9 mouse cellular contexts compared by ENCODE assay signal in genomic region chrX:43429982-43430531, GRCm38 (mm10). TPM values are rescaled to one million over a fixed set of nuclear protein-coding genes. Genes with fewer than 3 reads are reported as not detected.
DNase-seq lines count a peak whose midpoint lies in the region; ATAC-seq and TF ChIP-seq lines count a peak whose summit lies in the region.
"Had no signal": no experiment of that assay in that cellular context is flagged by ENCODE, and none has a peak within 500 bp of the region (broad histone marks: within the 10 kb centered on the region; RNA-seq: fewer than 3 reads in every experiment).

No protein-coding gene starts in this region.

- no peak for TF ChIP-seq POLR2A in cortical plate, adult 2 months (IDR thresholded peaks at IDR 0.05; ENCODE audit: extremely low read depth, insufficient read depth, low read length)

- no peak for TF ChIP-seq CTCF in cortical plate, adult 2 months (IDR thresholded peaks at IDR 0.05; ENCODE audit: extremely low read depth, insufficient read depth, low read length)

- no peak for DNase-seq in kidney, postnatal 10 days
- peak; percentile 41 for DNase-seq in hindbrain, embryonic 11.5 days (ENCODE audit: low spot score)
- peak; percentile 36 for DNase-seq in limb, embryonic 11.5 days (ENCODE audit: low spot score)
- peak; percentile 17 for DNase-seq in right cerebral cortex, postnatal 14 days
- no peak for DNase-seq in spleen, postnatal 10 days (ENCODE audit: low spot score in 2 of 2)
- no peak for DNase-seq in adrenal gland, postnatal 10 days

- no peak overlapping the region for H3K9ac ChIP-seq in kidney, embryonic 14.5 days (ENCODE audit: low read depth, low read length)
- no peak overlapping the region for H3K9ac ChIP-seq in hindbrain, embryonic 11.5 days (ENCODE audit: low read depth, low read length)
- no peak overlapping the region for H3K9ac ChIP-seq in limb, embryonic 11.5 days (ENCODE audit: low read length)

- no peak overlapping the region for H3K27ac ChIP-seq in kidney, embryonic 14.5 days (ENCODE audit: low read depth, low read length)
- peak overlapping the region; percentile 58; the same call in 1 of the 2 replicates for H3K27ac ChIP-seq in cortical plate, adult 2 months (ENCODE audit: insufficient read depth, low read length)
- H3K27ac ChIP-seq in hindbrain, embryonic 11.5 days (ENCODE audit: low read depth, low read length): no peak overlapping the region
- H3K27ac ChIP-seq in limb, embryonic 11.5 days (replicated peaks; ENCODE audit: low read depth, low read length): no peak overlapping the region

- H3K9me3 ChIP-seq in kidney, embryonic 14.5 days (ENCODE audit: control insufficient read depth, low read length): no peaks in the 10 kb centered on the region
- H3K9me3 ChIP-seq in hindbrain, embryonic 11.5 days (ENCODE audit: control insufficient read depth, low read length): no peaks in the 10 kb centered on the region
- no peaks in the 10 kb centered on the region for H3K9me3 ChIP-seq in limb, embryonic 11.5 days (ENCODE audit: control insufficient read depth, low read length)
- H3K9me3 ChIP-seq: G1E had no signal

- no peaks in the 10 kb centered on the region for H3K36me3 ChIP-seq in kidney, embryonic 14.5 days (ENCODE audit: control insufficient read depth, insufficient read depth, low read length)
- no peaks in the 10 kb centered on the region for H3K36me3 ChIP-seq in hindbrain, embryonic 11.5 days (ENCODE audit: control insufficient read depth, insufficient read depth, low read length)
- H3K36me3 ChIP-seq in limb, embryonic 11.5 days (ENCODE audit: control insufficient read depth, insufficient read depth, low read length): no peaks in the 10 kb centered on the region
- H3K36me3 ChIP-seq: G1E had no signal

- peak; percentile 29; the same call in 1 of the 2 replicates for ATAC-seq in kidney, embryonic 14.5 days (ENCODE audit: low FRiP score, low TSS enrichment)
- peak; percentile 63 for ATAC-seq in hindbrain, embryonic 11.5 days (ENCODE audit: low FRiP score)
- ATAC-seq in limb, embryonic 11.5 days (ENCODE audit: insufficient number of reproducible peaks, low FRiP score, low TSS enrichment, low read depth): no peak

- WGBS in kidney, embryonic 14.5 days: 25% methylated on average over 25 of the region's 25 CpGs
- 21% methylated on average over 24 of the region's 25 CpGs for WGBS in hindbrain, embryonic 11.5 days
- WGBS in limb, embryonic 11.5 days: 25% methylated on average over 25 of the region's 25 CpGs

- peak overlapping the region; percentile 56 for H3K4me2 ChIP-seq in kidney, embryonic 14.5 days (replicated peaks; ENCODE audit: low read depth, low read length)
- peak overlapping the region; percentile 67 for H3K4me2 ChIP-seq in hindbrain, embryonic 11.5 days (replicated peaks; ENCODE audit: low read depth, low read length)
- H3K4me2 ChIP-seq in limb, embryonic 11.5 days (ENCODE audit: low read depth, severe bottlenecking): peak overlapping the region; percentile 48

- H3K4me3 ChIP-seq in kidney, embryonic 14.5 days (ENCODE audit: low read length): peak overlapping the region; percentile 26
- peak overlapping the region; percentile 89 for H3K4me3 ChIP-seq in cortical plate, adult 2 months (ENCODE audit: insufficient read depth, low read length)
- peak overlapping the region; percentile 36 for H3K4me3 ChIP-seq in hindbrain, embryonic 11.5 days (ENCODE audit: low read depth, low read length)
- peak overlapping the region; percentile 12; the same call in 1 of the 2 replicates for H3K4me3 ChIP-seq in limb, embryonic 11.5 days (ENCODE audit: low read depth, low read length)

- H3K4me1 ChIP-seq in kidney, embryonic 14.5 days (ENCODE audit: control insufficient read depth, insufficient read depth, low read length): no peaks in the 10 kb centered on the region
- no peaks in the 10 kb centered on the region for H3K4me1 ChIP-seq in cortical plate, adult 2 months (ENCODE audit: control insufficient read depth, insufficient read depth, low read length)
- no peaks in the 10 kb centered on the region; the same call in 1 of the 2 replicates for H3K4me1 ChIP-seq in hindbrain, embryonic 11.5 days (replicated peaks; ENCODE audit: control insufficient read depth, insufficient read depth, low read length)
- no peaks in the 10 kb centered on the region for H3K4me1 ChIP-seq in limb, embryonic 11.5 days (ENCODE audit: control insufficient read depth, insufficient read depth, low read length)

- peaks cover 4% of the 10 kb centered on the region; the same call in 1 of the 2 replicates for H3K27me3 ChIP-seq in kidney, embryonic 14.5 days (ENCODE audit: control insufficient read depth, insufficient read depth, low read length)
- H3K27me3 ChIP-seq in hindbrain, embryonic 11.5 days (ENCODE audit: control insufficient read depth, insufficient read depth, low read length): peaks cover 7% of the 10 kb centered on the region; the same call in 1 of the 2 replicates
- H3K27me3 ChIP-seq in limb, embryonic 11.5 days (ENCODE audit: control insufficient read depth, insufficient read depth, low read length): peaks cover 11% of the 10 kb centered on the region; the same call in 1 of the 2 replicates

RNA-seq across cellular contexts. Expression of gene Tenm1, which starts 1.1 kb away (rescaled TPM):
- polyA plus RNA-seq in kidney, embryonic 14.5 days (2014; fragmentation: Nextera tagmentation; extraction: Ambion mirVana): 1.1 TPM in 2 replicates
- 12.0 and 12.9 TPM in 2 replicates for polyA plus RNA-seq in cortical plate, adult 2 months (2012; rRNA removed)
- polyA plus RNA-seq in hindbrain, embryonic 11.5 days (2014; fragmentation: Nextera tagmentation; extraction: Ambion mirVana): 2.1 and 2.8 TPM in 2 replicates
- polyA plus RNA-seq in limb, embryonic 11.5 days (2014; fragmentation: Nextera tagmentation; extraction: Ambion mirVana): 0.20 and 0.48 TPM in 2 replicates
- under 1 TPM; 0.27 to 0.45 TPM for total RNA-seq in adrenal gland, postnatal 10 days (2021)
- polyA plus RNA-seq: G1E had no signal

Comparison
In these comparisons a context has a peak if more than half of its experiments do, and no peak if none do; other contexts are left out.
1. H3K4me3 ChIP-seq: peak in every context shown above with its lines; median percentile 89 in cortical plate, adult 2 months; 36 in hindbrain, embryonic 11.5 days; 26 in kidney, embryonic 14.5 days; 12 in limb, embryonic 11.5 days.
2. DNase-seq: peak in hindbrain, embryonic 11.5 days (single experiment), limb, embryonic 11.5 days (single experiment) and right cerebral cortex, postnatal 14 days (single experiment); none in kidney, postnatal 10 days (single experiment), spleen, postnatal 10 days (0 of 2) and adrenal gland, postnatal 10 days (single experiment).
3. Peak in every context shown above with its lines, with median percentiles within 50 percentile points of each other: H3K4me2 ChIP-seq.